Mouse (Mus musculus) lung, embryonic 16.5 days (tissue): ENCODE data around the gene Dock8. TPM values are rescaled to one million over a fixed set of nuclear protein-coding genes. Genes with fewer than 3 reads are reported as not detected.
A peak's percentile ranks its signal among the peaks of the same experiment; 100 is the strongest.

ENCODE experiments used
- ATAC-seq: fragments of 200-750 bp; cut with Nextera tagmentation; 2 replicates; pipeline ENCODE4 v1.8.0; 2017; ENCODE audit warnings: low read depth, mild to moderate bottlenecking, moderate library complexity
- H3K27ac ChIP-seq: fragments of 300-500 bp; sonication (generic); 2 replicates; pipeline ENCODE4 v1.5.1; 2014; ENCODE audit warnings: mild to moderate bottlenecking, control low read depth, low read length
- H3K27me3 ChIP-seq: fragments of 300-500 bp; sonication (generic); 2 replicates; pipeline ENCODE4 v1.6.1; 2014; ENCODE audit warnings: low read depth, low read length, mixed read lengths; ENCODE audit not compliant: control insufficient read depth, insufficient read depth
- H3K36me3 ChIP-seq: fragments of 300-500 bp; sonication (generic); 2 replicates; pipeline ENCODE4 v1.6.1; 2014; ENCODE audit warnings: low read length; ENCODE audit not compliant: control insufficient read depth, insufficient read depth
- H3K4me1 ChIP-seq: fragments of 300-500 bp; sonication (generic); replicated peaks from 2 replicates; pipeline ENCODE4 v1.6.1; 2014; ENCODE audit warnings: low read length, mixed read lengths; ENCODE audit not compliant: control insufficient read depth, insufficient read depth
- H3K4me2 ChIP-seq: fragments of 300-500 bp; sonication (generic); 2 replicates; pipeline ENCODE4 v1.6.1; 2014; ENCODE audit warnings: low read depth, low read length, control low read depth
- H3K4me3 ChIP-seq: fragments of 300-500 bp; sonication (generic); 2 replicates; pipeline ENCODE4 v1.5.1; 2014; ENCODE audit warnings: mild to moderate bottlenecking, low read length, control low read depth
- H3K9ac ChIP-seq: fragments of 300-500 bp; sonication (generic); 2 replicates; pipeline ENCODE4 v1.6.1; 2014; ENCODE audit warnings: low read length, control low read depth
- H3K9me3 ChIP-seq: fragments of 300-500 bp; sonication (generic); 2 replicates; pipeline ENCODE4 v1.6.1; 2016; ENCODE audit warnings: low read length; ENCODE audit not compliant: control insufficient read depth
- WGBS: fragments of 180-500 bp; shearing (Covaris S2); extraction: QIAGEN DNeasy Blood & Tissue Kit; methylation state at CpG from one replicate; pipeline ENCODE4 v1.1.7; 2014; 5-methylcytosine and 5-hydroxymethylcytosine counted together
- polyA plus RNA-seq: library from polyadenylated mRNA; unstranded; fragments of >200 nt; fragmentation: Nextera tagmentation; extraction: Ambion mirVana; gene quantifications from 2 replicates; pipeline ENCODE4 v1.2.1, GENCODE M21; 2015

The Dock8 gene
- polyA plus RNA-seq, 1 experiment from 2014 or later, result 3.9 TPM

GRCm38 (mm10) chr19:24978852-24979842, 20.2 kb upstream of the Dock8 start:
- Histone ChIP-seq H3K27me3 (no peaks in the 10 kb centered on the region), H3K4me2 (no peak overlapping the region), H3K9me3 (no peaks in the 10 kb centered on the region), H3K27ac (no peak overlapping the region), H3K4me3 (no peak overlapping the region), H3K36me3 (no peaks in the 10 kb centered on the region), H3K4me1 (no peaks in the 10 kb centered on the region), H3K9ac (no peak overlapping the region)
- ATAC-seq, result no peak
- WGBS, result 76% methylated on average over 10 of the region's 10 CpGs

- Histone ChIP-seq H3K9ac (no peak overlapping the region), H3K4me2 (no peak overlapping the region), H3K4me1 (no peaks in the 10 kb centered on the region), H3K9me3 (no peaks in the 10 kb centered on the region), H3K36me3 (no peaks in the 10 kb centered on the region), H3K27me3 (no peaks in the 10 kb centered on the region), H3K27ac (no peak overlapping the region), H3K4me3 (no peak overlapping the region)
- peak; percentile 76 for ATAC-seq
- 40% methylated on average over 8 of the region's 8 CpGs for WGBS
Observed at GRCm38 (mm10) chr19:24981294-24981693, 18.0 kb upstream of the Dock8 start.

GRCm38 (mm10) chr19:24983050-24983449, 16.3 kb upstream of the Dock8 start:
- H3K27ac ChIP-seq, result no peak overlapping the region
- H3K27me3 ChIP-seq, result no peaks in the 10 kb centered on the region
- no peak for ATAC-seq
- no peak overlapping the region for H3K4me3 ChIP-seq
- H3K9me3 ChIP-seq, result no peaks in the 10 kb centered on the region
- no peak overlapping the region for H3K4me2 ChIP-seq
- H3K36me3 ChIP-seq, result no peaks in the 10 kb centered on the region
- WGBS, result 73% methylated on average over 4 of the region's 4 CpGs
- no peaks in the 10 kb centered on the region for H3K4me1 ChIP-seq
- no peak overlapping the region for H3K9ac ChIP-seq

DNA sequence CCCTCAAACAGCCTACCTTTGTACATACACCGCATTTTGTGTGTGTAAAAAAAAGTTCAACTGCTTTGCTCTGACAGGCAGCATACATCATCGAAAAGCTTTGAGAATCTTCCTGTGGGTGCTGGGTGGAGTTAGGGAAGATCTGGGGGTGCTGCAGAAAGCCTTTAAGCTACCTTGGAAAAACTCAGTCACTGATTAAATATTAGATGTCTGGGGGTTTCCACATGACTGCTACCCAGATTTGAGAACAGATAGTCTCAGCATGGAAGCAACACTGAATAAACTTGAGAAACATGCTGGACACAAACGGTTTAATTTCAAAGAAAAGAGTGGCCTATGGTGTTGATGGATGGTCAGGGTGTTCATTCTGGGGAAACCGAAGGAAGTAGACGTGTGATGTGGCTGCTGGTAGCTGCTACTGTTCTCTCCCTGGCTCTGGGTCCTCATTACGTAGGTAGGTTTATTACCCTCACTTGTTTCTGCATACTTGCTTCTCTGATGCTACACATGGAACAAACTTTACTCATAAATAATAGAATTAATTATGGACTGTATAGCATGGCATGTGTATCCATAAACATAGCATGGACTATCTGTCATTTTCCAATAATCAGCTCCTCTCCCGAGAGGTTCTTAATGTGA, 15.4 kb upstream of the Dock8 start:
- Histone ChIP-seq H3K27ac (no peak overlapping the region), H3K4me1 (no peaks in the 10 kb centered on the region), H3K9me3 (no peaks in the 10 kb centered on the region), H3K36me3 (no peaks in the 10 kb centered on the region), H3K9ac (no peak overlapping the region), H3K4me3 (no peak overlapping the region), H3K4me2 (no peak overlapping the region), H3K27me3 (no peaks in the 10 kb centered on the region)
- no peak for ATAC-seq
- 69% methylated on average over 7 of the region's 7 CpGs for WGBS

- 93% methylated on average over 2 of the region's 2 CpGs for WGBS
- Histone ChIP-seq H3K4me1 (no peaks in the 10 kb centered on the region), H3K36me3 (no peaks in the 10 kb centered on the region), H3K27me3 (no peaks in the 10 kb centered on the region), H3K4me3 (no peak overlapping the region), H3K4me2 (no peak overlapping the region), H3K9me3 (no peaks in the 10 kb centered on the region), H3K9ac (no peak overlapping the region), H3K27ac (no peak overlapping the region)
- ATAC-seq, result no peak
Observed at GRCm38 (mm10) chr19:24985045-24985444, 14.3 kb upstream of the Dock8 start.

- 52% methylated on average over 4 of the region's 4 CpGs for WGBS
- H3K4me2 ChIP-seq, result no peak overlapping the region
- H3K4me1 ChIP-seq, result no peaks in the 10 kb centered on the region
- H3K36me3 ChIP-seq, result no peaks in the 10 kb centered on the region
- no peak overlapping the region for H3K4me3 ChIP-seq
- ATAC-seq, result no peak
- H3K9ac ChIP-seq, result no peak overlapping the region
- no peak overlapping the region for H3K27ac ChIP-seq
- H3K27me3 ChIP-seq, result no peaks in the 10 kb centered on the region
- H3K9me3 ChIP-seq, result no peaks in the 10 kb centered on the region
Observed at GRCm38 (mm10) chr19:24987355-24987754, 12.0 kb upstream of the Dock8 start.

GRCm38 (mm10) chr19:24988831-24989230, 10.5 kb upstream of the Dock8 start:
- H3K4me2 ChIP-seq, result no peak overlapping the region
- no peaks in the 10 kb centered on the region for H3K27me3 ChIP-seq
- H3K4me1 ChIP-seq, result no peaks in the 10 kb centered on the region
- 52% methylated on average over 5 of the region's 5 CpGs for WGBS
- no peak overlapping the region for H3K9ac ChIP-seq
- H3K36me3 ChIP-seq, result no peaks in the 10 kb centered on the region
- no peak overlapping the region for H3K27ac ChIP-seq
- peak; percentile 41; the same call in 1 of the 2 replicates for ATAC-seq
- no peaks in the 10 kb centered on the region for H3K9me3 ChIP-seq
- H3K4me3 ChIP-seq, result no peak overlapping the region

GRCm38 (mm10) chr19:24990138-24990822, 9.1 kb upstream of the Dock8 start:
- WGBS, result 53% methylated on average over 7 of the region's 7 CpGs
- no peak overlapping the region for H3K4me2 ChIP-seq
- no peaks in the 10 kb centered on the region for H3K27me3 ChIP-seq
- no peaks in the 10 kb centered on the region; the same call in 1 of the 2 replicates for H3K4me1 ChIP-seq
- 0 out of 2 replicates have a peak, but pooled peaks have one; percentile 20 for ATAC-seq
- H3K27ac ChIP-seq, result no peak overlapping the region
- no peak overlapping the region for H3K4me3 ChIP-seq
- H3K9ac ChIP-seq, result no peak overlapping the region
- H3K9me3 ChIP-seq, result no peaks in the 10 kb centered on the region
- no peaks in the 10 kb centered on the region for H3K36me3 ChIP-seq

GRCm38 (mm10) chr19:24993526-24993925, 5.8 kb upstream of the Dock8 start:
- H3K36me3 ChIP-seq, result no peaks in the 10 kb centered on the region
- no peak overlapping the region for H3K4me2 ChIP-seq
- H3K9me3 ChIP-seq, result no peaks in the 10 kb centered on the region
- no peak for ATAC-seq
- no peak overlapping the region for H3K27ac ChIP-seq
- WGBS, result 69% methylated on average over 6 of the region's 6 CpGs
- peaks cover under 1% of the 10 kb centered on the region; the same call in 1 of the 2 replicates for H3K27me3 ChIP-seq
- H3K4me3 ChIP-seq, result no peak overlapping the region
- H3K4me1 ChIP-seq, result no peaks in the 10 kb centered on the region; the same call in 1 of the 2 replicates
- no peak overlapping the region for H3K9ac ChIP-seq
